In the genomic region with DNA sequence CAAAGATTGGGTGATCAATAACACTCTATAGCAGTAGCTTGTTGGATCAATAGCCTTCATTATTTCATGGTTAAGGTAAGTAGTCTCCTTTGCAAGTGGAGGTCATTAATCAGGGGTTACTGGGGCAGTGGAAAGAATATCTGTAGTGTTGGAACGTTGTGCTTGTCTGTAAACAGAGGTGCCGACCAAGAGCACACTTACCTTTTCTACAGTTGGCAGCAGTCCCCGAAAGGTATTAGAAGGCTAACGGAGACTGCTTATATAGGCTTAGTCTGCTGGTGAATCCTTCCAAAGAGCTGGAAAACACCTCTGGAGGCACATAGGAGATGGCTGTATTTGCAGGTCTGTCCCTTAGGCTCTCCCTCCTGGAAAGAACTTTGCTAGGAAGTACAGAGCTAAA, we compare ENCODE assay signal across 16 mouse cellular contexts.
"Had no signal": no experiment of that assay in that cellular context is flagged by ENCODE, and none has a peak within 500 bp of the region (broad histone marks: within the 10 kb centered on the region; RNA-seq: fewer than 3 reads in every experiment).

No protein-coding gene starts in this region.

- H3K4me1 ChIP-seq: limb, embryonic 10.5 days had no signal

- H3K4me3 ChIP-seq: layer of hippocampus, adult 2 months; limb, embryonic 10.5 days; limb, embryonic 13.5 days; liver, embryonic 15.5 days had no signal

- H3K4me2 ChIP-seq: limb, embryonic 13.5 days; liver, embryonic 15.5 days; lung, embryonic 14.5 days; midbrain, embryonic 11.5 days had no signal

- H3K9ac ChIP-seq: limb, embryonic 13.5 days; liver, embryonic 15.5 days; lung, embryonic 14.5 days had no signal

- H3K9me3 ChIP-seq: limb, embryonic 10.5 days; limb, embryonic 13.5 days; liver, embryonic 15.5 days had no signal

- ATAC-seq: intestine, postnatal 0 days had no signal

- H3K27me3 ChIP-seq: limb, embryonic 13.5 days; liver, embryonic 15.5 days had no signal

- H3K27ac ChIP-seq: kidney, postnatal 0 days; layer of hippocampus, adult 2 months; limb, embryonic 10.5 days; limb, embryonic 13.5 days; liver, embryonic 15.5 days had no signal

- DNase-seq: kidney, adult 2 months; kidney, postnatal 25 days; layer of hippocampus, adult 9-11 months; liver; lung, embryonic 14.5 days; lung, postnatal 4 days; midbrain, embryonic 14.5 days; right cerebral cortex, postnatal 4 days; thymus, postnatal 25 days had no signal
